Mouse (Mus musculus) cerebellum, adult 2 months (tissue): ENCODE measurements at regions not wholly inside any gene's neighbourhood (a gene's known extent, or its start where the extent isn't known, plus 50 kb on each side); places are given as distances from the start of the nearest gene placed in this dataset.

Source experiments
- DNase-seq, 2 experiments: peaks; one replicate each; pipeline ENCODE4 v3.0.0; 2021
- H3K27ac ChIP-seq: fragments of 200-500 bp; 2 replicates; pipeline ENCODE4 v1.5.1; 2012; ENCODE audit warnings: low read length, control low read depth, inconsistent platforms; ENCODE audit not compliant: insufficient read depth
- H3K27me3 ChIP-seq: fragments of 200-500 bp; 2 replicates; pipeline ENCODE4 v1.6.1; 2012; ENCODE audit warnings: inconsistent platforms, mild to moderate bottlenecking, low read length, moderate library complexity; ENCODE audit not compliant: control insufficient read depth, insufficient read depth
- H3K4me1 ChIP-seq: fragments of 200-500 bp; 2 replicates; pipeline ENCODE4 v1.6.1; 2011; ENCODE audit warnings: low read length; ENCODE audit not compliant: control insufficient read depth, insufficient read depth
- H3K4me3 ChIP-seq: fragments of 200-500 bp; replicated peaks from 2 replicates; pipeline ENCODE3; 2011; ENCODE audit warnings: mild to moderate bottlenecking, low read depth, low read length, control low read depth; ENCODE audit not compliant: insufficient read depth
- CTCF ChIP-seq: fragments of 200-500 bp; IDR thresholded peaks from 2 replicates; pipeline ENCODE4 v1.5.1; 2011; ENCODE audit warnings: low read depth, mild to moderate bottlenecking, control low read depth, low read length, moderate library complexity, borderline replicate concordance; ENCODE audit not compliant: insufficient read depth
- POLR2A ChIP-seq: fragments of 200-500 bp; IDR thresholded peaks from 2 replicates; pipeline ENCODE4 v1.6.1; 2011; ENCODE audit warnings: low read length, control low read depth, borderline replicate concordance; ENCODE audit not compliant: insufficient read depth
- WGBS: fragments of 180-500 bp; shearing (Covaris S2); methylation state at CpG from one replicate; pipeline ENCODE4 v1.1.7; 2018; 5-methylcytosine and 5-hydroxymethylcytosine counted together

GRCm38 (mm10) chr15:65347277-65347676 is 332.6 kb upstream of the Gm21961 start:
- 64% methylated on average over 3 of the region's 3 CpGs for WGBS
- no peak overlapping the region for H3K27ac ChIP-seq

GRCm38 (mm10) chr15:65342501-65342900 is 327.8 kb upstream of the Gm21961 start:
- no peak overlapping the region for H3K27ac ChIP-seq
- H3K4me3 ChIP-seq: no peak overlapping the region
- no peak for TF ChIP-seq POLR2A
- no peak for TF ChIP-seq CTCF
- WGBS: 9% methylated on average over 2 of the region's 2 CpGs
- H3K4me1 ChIP-seq: peaks cover 4% of the 10 kb centered on the region; the same call in 1 of the 2 replicates
- no peaks in the 10 kb centered on the region for H3K27me3 ChIP-seq
- peak in 1 of 2 experiments; percentile 73 for DNase-seq

More at GRCm38 (mm10) chr15:65347277-65347676, 332.6 kb upstream of the Gm21961 start:
- H3K4me1 ChIP-seq: no peaks in the 10 kb centered on the region; the same call in 1 of the 2 replicates
- TF ChIP-seq POLR2A (no peak), CTCF (no peak)
- no peak for DNase-seq
- H3K4me3 ChIP-seq: no peak overlapping the region
- no peaks in the 10 kb centered on the region for H3K27me3 ChIP-seq

- no peak for DNase-seq
- WGBS: 96% methylated on average over 2 of the region's 2 CpGs
- H3K27me3 ChIP-seq: no peaks in the 10 kb centered on the region
- TF ChIP-seq CTCF (no peak), POLR2A (no peak)
- H3K27ac ChIP-seq: no peak overlapping the region
- H3K4me3 ChIP-seq: no peak overlapping the region
- H3K4me1 ChIP-seq: no peaks in the 10 kb centered on the region
Observed at GRCm38 (mm10) chr15:65334076-65334475, 319.4 kb upstream of the Gm21961 start.

- no peak overlapping the region for H3K4me3 ChIP-seq
- 3% methylated on average over 6 of the region's 6 CpGs for WGBS
- TF ChIP-seq POLR2A (no peak), CTCF (no peak)
- no peak overlapping the region for H3K27ac ChIP-seq
- no peaks in the 10 kb centered on the region; the same call in 1 of the 2 replicates for H3K4me1 ChIP-seq
- DNase-seq: peak; percentile 27 to 73
- H3K27me3 ChIP-seq: no peaks in the 10 kb centered on the region
Observed at GRCm38 (mm10) chr15:65308066-65308465, 293.4 kb upstream of the Gm21961 start.

GRCm38 (mm10) chr15:65258816-65259215 is 244.1 kb upstream of the Gm21961 start:
- Histone ChIP-seq H3K27me3 (no peaks in the 10 kb centered on the region), H3K4me1 (no peaks in the 10 kb centered on the region), H3K4me3 (no peak overlapping the region), H3K27ac (no peak overlapping the region)
- TF ChIP-seq POLR2A (no peak), CTCF (no peak)
- no peak for DNase-seq

GRCm38 (mm10) chr15:65222504-65222903 is 207.8 kb upstream of the Gm21961 start:
- TF ChIP-seq POLR2A: no peak
- TF ChIP-seq CTCF: no peak
- Histone ChIP-seq H3K4me3 (no peak overlapping the region), H3K4me1 (no peaks in the 10 kb centered on the region), H3K27me3 (no peaks in the 10 kb centered on the region), H3K27ac (no peak overlapping the region)
- no peak for DNase-seq

- TF ChIP-seq POLR2A (no peak), CTCF (no peak)
- 99% methylated on average over 2 of the region's 2 CpGs for WGBS
- Histone ChIP-seq H3K4me3 (no peak overlapping the region), H3K4me1 (no peaks in the 10 kb centered on the region), H3K27ac (no peak overlapping the region), H3K27me3 (no peaks in the 10 kb centered on the region)
- DNase-seq: no peak
Observed at GRCm38 (mm10) chr15:65217908-65218307, 203.2 kb upstream of the Gm21961 start.

GRCm38 (mm10) chr15:65196307-65196706 is 181.6 kb upstream of the Gm21961 start:
- H3K27me3 ChIP-seq: no peaks in the 10 kb centered on the region
- no peak for DNase-seq
- no peaks in the 10 kb centered on the region for H3K4me1 ChIP-seq
- no peak overlapping the region for H3K27ac ChIP-seq
- WGBS: 63% methylated on average over 3 of the region's 3 CpGs
- no peak overlapping the region for H3K4me3 ChIP-seq
- no peak for TF ChIP-seq POLR2A
- no peak for TF ChIP-seq CTCF
